Mouse (Mus musculus) lung, adult 18-20 months (tissue): ENCODE measurements around the gene Slc4a8.

ENCODE experiments used
- DNase-seq, 2 experiments: peaks; one replicate each; pipeline ENCODE4 v3.0.0; 2022; ENCODE audit warnings: mixed read lengths in 2 of 2

Slc4a8 gene

GRCm38 (mm10) chr15:100832784-100833183 is 71.2 kb downstream of the Slc4a8 start:
- DNase-seq: no peak

DNA sequence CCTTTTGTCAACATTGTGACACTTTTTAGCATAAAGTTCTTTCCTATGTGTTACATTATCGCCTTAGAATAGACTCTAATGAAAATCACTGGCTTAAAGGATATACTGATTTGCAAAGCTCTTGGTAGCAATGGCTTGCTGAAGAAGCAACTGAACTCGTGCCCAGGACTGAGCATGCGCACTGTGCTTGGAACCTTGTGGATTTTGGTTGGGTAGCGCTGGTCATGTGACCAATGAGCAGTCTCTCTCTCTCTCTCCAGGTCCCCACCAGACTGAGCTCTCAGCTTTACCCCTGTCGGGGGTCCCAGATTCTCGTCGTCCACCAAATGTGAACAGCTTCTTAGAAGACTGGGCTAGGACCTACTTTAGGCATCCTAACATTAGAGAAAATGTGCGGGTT is 75.2 kb downstream of the Slc4a8 start:
- no peak for DNase-seq

- peak; percentile 30 to 48 for DNase-seq
Measured at GRCm38 (mm10) chr15:100838607-100839207, 77.2 kb downstream of the Slc4a8 start.

GRCm38 (mm10) chr15:100844336-100844735 is 82.8 kb downstream of the Slc4a8 start:
- DNase-seq: no peak

- DNase-seq: peak; percentile 50 to 51
Measured at GRCm38 (mm10) chr15:100845049-100845879, 83.7 kb downstream of the Slc4a8 start.

DNA sequence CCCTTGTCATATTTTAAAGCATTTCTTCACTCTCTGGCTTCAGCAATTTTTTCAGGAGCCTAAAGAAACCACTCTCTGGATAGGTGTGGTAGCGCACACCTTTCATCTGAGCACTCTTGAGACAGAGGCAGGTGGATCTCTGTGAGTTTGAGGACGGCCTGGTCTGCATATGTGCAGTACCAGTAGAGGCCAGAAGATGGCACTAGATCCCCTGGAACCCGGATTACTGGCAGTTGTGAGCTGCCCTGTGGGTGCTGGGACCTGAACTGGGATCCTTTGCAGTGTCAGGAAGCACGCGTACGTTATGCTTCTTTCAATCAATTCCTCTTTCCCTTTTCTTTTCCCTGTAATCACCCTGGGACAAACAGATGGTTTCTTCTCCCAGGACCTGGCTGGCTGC is 85.6 kb downstream of the Slc4a8 start:
- no peak for DNase-seq

DNA sequence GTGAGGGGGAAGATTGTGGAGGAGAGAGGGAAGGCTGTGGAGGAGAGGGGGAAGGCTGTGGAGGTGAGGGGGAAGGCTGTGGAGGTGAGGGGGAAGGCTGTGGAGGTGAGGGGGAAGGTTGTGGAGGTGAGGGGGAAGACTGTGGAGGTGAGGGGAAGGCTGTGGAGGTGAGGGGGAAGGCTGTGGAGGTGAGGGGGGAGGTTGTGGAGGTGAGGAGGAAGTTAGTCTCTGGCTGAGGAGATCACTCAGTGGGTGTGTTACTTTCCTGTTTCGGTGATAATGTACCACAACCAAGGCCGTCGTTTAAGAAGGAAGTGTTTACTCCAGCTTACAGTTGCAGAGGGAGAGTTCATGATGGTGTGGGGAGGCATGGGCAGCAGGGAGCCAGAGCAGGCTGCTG is 96.0 kb downstream of the Slc4a8 start:
- DNase-seq: no peak

DNA sequence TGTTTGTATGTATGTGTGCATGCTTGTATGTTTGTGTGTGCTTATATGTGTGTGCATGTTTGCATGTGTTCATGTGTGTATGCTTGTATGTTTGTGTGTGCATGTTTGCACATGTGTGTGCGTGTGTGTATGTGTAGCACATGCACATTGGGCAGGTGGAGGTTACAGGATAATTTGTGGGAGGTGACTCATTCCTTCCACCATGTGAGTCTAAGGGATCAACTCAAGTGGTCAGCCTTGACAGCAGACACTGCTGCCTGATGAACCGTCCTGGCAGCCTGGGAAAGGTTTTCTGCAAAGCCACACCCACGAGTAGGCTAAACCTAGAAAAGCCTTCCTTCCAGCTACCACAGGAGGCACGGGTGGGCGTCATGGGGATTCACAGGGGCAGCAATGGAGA is 99.3 kb downstream of the Slc4a8 start:
- no peak for DNase-seq

DNA sequence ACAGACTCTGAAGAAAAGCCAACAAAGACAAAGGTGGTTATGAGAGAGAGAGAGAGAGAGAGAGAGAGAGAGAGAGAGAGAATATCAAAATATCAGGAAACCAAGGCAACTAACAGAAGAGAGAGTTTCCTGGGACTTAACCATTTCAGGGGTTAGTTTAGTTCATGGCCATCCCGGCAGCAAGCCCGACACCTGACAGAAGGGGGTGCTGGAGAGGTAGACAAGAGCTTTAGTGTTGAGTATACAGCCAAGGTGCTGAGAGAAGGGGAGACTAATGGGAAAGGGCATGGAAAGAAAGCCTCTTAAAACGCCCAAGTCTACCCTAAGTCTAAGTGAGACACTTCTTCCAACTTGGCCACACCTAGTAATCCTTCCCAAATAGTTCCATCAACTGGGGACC is 104.0 kb downstream of the Slc4a8 start:
- no peak for DNase-seq

DNA sequence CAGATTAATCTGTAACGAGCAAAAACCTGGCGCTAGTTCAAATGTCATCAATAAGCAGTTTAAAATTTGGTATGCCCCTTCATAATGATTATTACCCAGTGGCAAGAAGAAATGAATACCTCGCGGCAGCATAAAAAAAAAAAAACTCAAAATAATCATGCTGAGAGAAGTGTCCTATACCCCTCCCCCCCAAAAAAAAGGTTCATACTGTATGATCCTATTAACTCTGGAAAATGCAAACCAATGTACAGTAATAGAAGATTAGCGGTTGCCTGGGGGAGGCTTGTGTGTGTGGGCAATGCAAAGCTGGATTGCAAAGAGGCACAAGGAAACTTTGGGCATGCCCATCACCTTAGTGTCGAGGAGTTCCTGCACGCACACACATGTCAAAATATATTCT is 108.0 kb downstream of the Slc4a8 start, which contains the start of gene Scn8a:
Gene Scn8a, plus strand, starts transcription at position 301 of the 400 bp plus-strand sequence.
- DNase-seq: no peak

DNA sequence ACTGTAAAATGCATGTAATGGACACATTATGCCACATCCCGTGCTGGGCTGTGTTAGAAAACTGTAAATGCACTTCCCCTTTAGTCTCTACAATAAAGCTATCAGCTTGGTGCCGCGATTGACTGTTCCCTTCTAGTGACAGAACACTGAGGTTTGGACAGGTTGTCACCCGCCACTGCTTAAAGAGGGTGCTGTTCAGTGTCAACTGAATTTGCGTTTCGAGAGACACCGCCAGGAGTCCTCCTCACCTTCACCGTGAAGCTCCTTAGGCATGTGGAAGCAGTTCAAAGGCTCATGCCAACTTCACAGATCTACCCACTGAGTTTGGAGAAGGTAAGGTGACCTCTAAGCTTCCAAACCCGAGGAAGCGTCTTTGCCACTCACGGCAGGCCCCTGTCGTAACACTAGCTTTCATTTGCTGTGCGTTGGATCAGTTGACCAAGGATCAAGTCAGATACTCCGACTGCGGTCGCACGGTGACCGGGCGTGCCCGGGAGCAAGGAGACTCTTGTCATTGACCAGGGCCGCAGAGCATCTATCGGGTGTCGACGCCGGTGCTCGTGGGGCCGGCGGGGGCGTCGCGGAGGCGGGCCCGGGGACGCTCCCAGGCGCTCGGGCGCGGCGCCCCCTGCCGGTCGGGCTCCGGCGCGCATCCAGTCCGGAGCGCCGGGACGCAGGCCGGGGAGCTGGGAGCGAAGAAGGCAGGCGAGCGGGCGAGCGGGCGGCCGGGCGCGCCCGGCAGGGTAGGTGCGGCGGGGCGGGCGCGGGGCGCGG is 108.6 kb downstream of the Slc4a8 start:
- DNase-seq: peak in 1 of 2 experiments; percentile 6

DNA sequence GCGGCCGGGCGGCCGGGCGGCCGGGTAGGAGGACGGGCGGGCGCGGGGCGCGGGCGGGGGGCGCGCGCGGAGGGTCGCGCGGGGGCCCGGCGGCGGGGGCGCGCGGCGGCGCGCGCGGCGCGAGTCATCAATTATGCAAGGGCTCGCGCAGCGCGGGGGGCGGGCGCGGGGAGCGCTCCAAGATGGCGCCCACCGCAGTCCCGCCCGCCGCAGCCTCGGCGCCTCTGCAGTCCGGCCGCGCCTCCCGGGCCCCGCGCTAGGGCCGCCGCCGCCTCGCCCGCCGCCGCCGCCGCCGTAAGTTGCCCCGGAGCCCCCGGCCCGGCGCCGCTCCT is 109.2 kb downstream of the Slc4a8 start:
- DNase-seq: no peak

DNA sequence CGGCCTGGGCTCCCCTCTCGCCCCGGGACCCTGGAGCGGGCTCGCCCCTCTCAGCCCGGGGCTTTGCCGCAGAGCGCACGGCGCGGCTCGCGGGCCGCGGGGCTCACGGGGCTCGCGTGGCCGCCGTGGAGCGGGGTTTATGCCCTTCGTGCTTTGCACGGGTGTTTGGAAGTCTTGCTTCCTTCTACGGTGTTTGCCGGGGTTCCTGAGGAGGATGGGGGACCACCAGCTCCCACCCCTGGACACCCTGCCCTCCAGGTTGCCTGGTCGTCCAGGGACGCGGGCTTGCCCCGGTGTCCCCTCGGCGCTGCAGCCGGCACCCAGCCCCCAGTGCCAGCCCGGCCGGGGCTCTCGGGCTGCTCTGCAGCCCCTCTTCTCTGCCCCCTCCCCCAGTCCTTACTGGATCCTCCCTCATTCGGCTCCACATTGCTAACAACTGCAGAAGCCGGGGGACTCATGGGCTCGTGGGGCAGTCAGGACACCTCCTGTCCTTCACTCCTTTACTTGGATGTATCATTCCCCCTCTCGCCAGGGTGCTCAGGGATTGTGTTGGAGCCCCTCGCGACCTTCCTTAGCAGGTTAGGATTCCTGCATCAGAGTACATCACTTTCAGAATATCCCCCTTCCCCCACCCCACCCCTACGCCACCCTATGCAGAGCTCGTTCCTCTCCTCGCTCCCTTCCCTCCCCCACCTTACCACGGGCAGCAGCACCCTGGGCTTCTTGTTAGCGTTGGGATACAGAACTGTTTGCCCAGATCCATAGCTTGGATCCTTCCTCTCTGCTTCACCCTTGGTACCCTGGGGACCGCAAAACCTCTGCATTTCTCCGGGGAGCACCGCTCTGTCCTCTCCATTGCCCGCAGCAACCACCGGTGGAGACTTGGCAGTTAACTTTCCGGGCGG is 109.8 kb downstream of the Slc4a8 start:
- DNase-seq: no peak

- peak; percentile 30 to 63 for DNase-seq
Measured at GRCm38 (mm10) chr15:100873155-100873554, 111.6 kb downstream of the Slc4a8 start.
